Mouse (Mus musculus) skeletal muscle tissue, adult 2 months (tissue): Measurements from ENCODE around the gene Frmpd1.

Experiments used
- DNase-seq: peaks from one replicate; pipeline ENCODE4 v3.0.0-alpha.2; 2012; ENCODE audit warnings: low read depth, low spot score

The Frmpd1 gene

DNA sequence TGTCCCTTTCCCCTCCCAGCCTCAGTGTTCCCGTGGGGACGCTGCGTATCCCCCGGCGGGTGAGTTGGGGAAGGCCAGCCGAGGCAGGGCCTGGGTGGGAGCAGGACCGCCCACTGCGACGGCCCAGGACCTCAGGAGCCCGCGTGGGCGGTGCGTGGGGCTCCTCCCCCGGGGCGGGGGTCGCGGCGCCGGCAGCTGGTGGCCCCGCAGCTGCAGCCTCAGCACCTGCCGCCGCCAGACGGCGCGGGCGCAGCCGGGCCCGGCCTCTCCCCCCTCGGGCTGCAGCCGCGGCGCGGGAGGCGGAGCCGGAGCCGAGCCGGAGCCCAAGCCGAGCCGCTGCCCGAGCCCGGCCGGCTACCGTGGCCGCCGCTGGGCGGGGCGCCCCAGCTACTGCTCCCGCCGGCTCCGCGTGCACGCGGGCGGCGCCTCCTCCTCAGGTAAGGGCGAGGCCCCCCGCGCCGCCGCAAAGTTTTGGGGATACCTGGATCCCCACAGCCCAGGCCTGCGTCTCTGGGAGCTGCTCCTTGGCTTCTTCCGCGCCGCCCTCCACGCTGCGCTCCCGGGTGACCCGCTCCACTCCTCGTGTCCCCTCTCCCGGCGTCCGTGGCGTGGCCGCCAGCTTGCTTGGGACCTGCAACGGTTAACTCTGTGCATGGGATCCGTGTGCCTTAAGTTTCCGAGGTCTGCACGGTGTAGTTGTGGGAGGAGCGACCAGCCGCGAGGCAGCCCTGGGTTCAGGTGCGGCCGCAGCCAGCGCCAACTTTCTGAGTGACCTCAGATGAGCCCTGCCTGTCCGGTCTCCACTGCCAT is at the start of gene Frmpd1:
Gene Frmpd1, plus strand, starts transcription at position 355 of the 810 bp plus-strand sequence.
- peak; percentile 13 for DNase-seq

DNA sequence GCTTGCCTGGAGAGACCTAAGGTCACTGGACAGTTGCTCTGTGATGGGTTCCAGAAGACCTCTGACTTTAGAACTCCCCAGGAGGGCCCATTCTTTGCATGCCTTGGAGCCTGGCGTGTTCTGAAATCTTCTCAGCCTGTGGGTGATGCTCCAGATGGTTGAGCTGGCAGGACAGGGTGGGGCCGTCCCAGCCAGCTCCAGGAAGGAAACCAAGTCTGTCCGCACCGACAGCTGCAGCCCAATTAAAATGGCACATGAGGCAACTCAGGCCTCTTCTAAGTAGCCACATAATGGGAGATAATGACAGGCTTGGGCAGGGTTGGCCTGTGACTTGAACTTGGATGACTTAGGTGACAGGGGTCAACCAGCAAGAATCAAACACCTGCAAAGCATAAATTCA is 47.0 kb upstream of the Frmpd1 start:
- DNase-seq, result no peak

DNA sequence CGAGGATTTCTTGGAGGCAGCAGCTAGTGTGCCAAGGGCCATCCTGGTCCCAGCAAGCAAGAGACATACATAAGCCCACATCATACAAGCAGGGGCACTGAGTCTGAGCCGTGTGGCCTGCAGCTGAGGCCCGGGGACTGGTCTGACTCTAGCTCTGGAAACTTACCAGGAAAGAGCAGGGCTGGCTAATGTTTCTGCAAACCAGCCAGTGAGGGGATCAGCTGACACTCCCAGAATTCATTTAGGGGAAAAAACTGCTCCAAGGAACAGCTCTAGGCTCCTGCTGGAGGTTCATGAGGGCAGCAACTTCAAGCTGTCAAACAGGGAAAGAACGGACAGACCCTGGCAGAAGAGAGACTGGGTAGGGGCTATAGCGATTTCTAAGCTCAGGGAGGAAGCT is 42.8 kb upstream of the Frmpd1 start:
- peak; percentile 36 for DNase-seq

DNA sequence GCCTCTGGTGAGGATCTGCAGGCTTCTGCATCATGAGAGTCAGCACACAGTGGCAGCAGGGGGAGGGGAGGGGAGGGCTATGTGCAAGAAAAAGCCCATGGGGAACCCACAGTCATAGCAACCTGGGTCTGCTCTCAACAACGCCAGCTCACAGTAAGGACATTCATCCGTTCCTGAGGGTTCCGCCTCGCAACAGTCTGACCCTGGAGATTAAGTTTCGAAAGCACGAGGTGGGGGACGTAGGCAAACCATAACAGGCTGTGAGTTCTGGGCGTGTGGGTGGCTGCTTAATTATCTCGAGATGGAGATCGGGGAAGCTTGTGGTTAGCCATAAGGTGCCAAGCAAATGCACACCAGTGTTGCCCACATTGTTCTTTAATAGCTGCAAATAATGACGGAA is 42.3 kb upstream of the Frmpd1 start:
- DNase-seq, result peak; percentile 4

DNA sequence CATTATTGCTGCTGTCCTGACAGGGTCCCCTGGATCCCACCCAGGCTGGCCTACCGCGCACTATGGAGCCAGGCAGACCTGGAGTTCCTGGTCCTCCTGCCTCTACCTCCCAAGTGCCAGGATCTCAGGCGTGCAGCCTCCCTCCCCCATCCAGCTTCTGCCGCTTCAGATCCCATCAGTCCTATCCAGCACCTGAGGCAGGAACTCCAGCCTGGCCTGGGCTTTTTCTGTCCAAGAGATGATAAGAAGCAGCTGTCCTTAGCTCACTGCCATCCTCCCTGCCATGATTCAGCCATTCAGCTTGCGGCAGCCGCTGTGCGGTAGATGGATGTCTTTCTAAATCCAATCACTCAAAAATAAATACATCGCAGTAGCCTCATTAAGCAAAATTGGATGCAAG is 41.7 kb upstream of the Frmpd1 start:
- DNase-seq, result no peak

DNA sequence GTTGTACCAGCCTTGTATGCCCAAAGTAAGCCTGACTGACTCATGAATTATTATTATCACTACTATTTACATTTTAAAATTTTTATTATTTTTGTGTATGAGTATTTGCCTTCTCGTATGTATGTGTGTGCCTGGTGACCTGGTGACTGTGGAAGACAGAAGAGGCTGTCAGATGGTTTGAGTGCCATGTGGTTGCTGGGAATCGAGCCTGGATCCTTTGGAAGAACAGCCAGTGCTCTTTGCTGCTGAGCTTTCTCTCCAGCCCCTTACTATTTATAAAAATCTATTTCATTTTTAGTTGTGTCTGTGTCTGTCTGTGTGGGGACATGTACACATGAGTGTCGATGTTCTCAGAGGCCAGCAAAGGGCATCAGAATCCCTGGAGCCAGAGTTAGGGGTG is 28.2 kb upstream of the Frmpd1 start:
- no peak for DNase-seq

DNA sequence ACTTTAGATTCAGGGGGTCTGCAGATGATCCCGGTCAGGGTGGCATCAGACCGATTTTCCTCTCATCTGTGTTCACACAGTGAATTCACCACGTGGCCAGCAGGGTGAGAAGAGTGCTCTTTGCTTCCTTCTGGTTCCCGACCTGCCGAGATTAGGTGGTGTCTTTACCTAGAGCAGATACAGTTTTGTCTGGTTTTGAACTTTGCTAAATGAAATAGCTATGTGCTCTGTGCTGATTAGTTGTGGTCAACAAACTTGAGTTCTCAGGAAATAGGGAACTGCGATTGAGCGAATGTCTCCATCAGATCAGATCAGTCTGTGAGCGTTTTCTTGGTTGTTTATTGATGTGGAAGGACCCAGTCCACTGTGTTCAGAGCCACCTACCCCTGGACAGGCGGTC is 26.1 kb upstream of the Frmpd1 start:
- no peak for DNase-seq

DNA sequence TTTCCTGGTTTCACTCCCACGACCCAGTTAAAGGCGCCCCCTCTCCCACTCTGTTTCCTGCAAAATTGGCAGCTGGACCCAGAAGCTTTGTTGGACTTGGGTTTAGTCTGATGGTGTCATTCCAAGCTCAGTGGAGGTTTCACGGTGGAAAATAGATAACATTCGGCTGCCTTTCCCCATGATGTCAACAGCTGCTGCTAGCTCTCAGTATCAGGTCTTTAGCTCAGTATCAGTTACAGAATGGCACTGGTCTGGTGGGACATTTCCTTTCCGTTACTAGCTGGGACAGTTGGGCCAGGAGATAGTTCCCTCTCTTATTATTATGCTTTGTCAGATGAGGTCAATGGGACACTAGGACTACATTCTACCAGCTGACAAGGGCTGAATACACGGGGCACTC is 23.9 kb upstream of the Frmpd1 start:
- no peak for DNase-seq

DNA sequence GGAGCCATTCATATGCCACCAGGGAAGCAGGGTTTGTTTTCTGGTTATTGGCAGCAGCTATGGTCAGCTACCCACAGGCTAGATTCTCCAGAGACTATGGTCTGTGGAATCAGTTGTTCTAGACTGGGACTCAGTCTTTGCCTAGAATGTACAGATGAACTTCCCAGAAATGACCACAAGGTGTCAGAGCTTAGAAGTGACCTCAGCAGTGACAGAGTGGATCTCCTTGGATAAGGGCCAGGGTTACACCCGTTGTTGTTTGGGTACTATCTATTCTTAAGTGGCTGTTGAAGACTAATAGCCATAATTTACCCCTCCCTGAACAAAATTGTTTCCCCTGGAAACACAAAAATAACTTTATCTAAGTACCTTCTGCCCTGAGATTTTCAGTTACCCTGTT is 21.0 kb upstream of the Frmpd1 start:
- DNase-seq, result peak; percentile 17

DNA sequence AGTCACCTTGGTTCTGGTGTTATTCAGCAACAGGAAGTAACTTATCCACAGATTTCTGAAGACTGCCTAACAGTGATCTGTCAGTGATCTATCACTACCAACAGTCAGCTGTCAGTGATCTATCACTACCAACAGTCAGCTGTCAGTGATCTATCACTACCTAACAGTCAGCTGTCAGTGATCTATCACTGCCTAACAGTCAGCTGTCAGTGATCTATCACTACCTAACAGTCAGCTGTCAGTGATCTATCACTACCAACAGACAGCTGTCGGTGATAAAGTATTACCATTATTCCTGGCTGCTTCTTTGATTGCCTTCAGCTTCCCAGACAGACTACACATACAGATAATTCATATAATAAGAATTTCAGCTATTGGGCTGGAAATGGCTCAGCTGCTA is 19.2 kb upstream of the Frmpd1 start:
- no peak for DNase-seq

DNA sequence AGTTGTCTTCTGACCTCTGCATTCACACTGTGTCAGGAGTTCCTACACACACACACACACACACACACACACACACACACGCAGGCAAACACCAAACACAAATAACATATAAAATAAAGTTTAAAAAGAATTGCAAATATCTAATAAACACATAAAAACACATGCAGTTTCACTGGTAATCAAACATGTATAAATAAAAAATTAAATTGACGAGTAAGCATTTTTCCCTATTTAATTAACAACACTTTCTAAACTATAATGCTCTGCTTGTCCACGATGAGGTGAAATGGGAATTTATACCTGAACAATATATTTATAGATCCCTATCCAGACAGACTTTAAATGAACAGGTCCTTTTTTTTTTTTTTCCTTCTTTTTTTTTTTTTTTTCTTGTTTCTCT is 18.7 kb upstream of the Frmpd1 start:
- no peak for DNase-seq

DNA sequence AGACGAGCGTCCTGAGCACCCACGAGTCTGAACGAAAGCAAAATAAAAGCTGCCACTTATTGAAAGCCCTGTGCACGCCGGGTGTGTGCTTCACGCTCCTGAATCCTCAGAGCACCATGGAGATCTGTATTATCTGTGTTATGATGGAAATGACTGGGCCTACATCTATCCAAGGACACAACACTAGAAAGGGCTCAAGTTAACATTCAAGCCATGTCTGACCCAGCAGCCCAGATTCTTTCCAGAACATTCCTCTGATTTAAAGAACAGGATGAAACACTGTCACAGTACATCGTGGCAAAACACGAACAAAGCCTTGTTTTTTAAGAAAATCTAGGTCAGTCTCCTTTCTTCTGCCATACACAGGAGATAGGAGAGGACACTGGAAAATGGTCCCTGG is 13.3 kb upstream of the Frmpd1 start:
- no peak for DNase-seq

DNA sequence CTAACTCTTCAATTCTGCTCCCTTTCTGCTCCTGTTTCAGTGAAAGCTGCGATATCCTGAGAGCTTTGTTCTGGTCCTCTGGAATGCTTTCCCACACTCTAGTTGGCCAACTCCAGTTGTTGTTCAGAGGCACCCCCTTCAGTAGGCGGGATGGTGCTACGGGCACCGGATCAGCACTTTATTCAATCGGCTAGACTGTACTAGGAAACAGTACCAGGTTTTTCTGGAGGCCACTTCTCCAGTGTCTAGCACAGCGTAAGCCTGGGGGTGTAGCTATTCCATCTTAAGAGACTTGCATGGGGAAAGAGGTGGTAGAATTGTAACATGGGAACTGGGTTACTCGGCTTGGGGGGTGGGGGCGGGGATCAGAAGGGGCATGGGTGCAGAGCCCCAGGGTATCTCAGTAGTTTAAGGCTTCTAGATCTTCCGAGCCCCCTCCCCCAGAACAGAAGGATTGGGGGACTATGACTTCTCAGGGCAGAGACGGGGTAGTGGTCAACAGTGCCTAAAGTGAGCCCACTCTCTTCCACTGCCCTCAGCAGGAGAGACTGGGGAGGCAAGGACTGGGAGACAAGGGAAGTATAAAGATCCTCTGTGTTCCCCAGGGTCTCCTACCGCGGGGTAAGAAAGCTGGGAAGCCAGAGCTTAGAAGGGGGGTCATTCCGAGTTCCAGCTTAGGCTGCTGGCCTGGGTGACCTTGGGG is 706 bp upstream of the Frmpd1 start:
- no peak for DNase-seq

DNA sequence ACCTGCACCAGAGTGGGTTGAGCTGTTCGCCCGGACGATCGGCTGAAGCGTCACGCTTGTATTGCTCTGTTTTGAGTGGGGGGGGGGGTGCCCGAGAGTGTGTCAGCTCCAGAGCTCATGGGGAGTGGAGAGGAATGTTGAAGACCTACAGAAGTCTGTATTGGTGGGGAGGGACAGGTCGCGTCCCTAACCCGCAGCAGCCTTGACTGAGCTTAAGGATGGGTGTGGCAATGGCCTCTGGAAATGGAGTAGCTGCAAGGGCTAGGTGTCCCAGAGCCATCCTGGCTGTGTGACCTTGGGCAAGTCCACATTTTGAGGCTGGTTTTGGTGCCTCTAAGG is 625 bp downstream of the Frmpd1 start:
- no peak for DNase-seq

DNA sequence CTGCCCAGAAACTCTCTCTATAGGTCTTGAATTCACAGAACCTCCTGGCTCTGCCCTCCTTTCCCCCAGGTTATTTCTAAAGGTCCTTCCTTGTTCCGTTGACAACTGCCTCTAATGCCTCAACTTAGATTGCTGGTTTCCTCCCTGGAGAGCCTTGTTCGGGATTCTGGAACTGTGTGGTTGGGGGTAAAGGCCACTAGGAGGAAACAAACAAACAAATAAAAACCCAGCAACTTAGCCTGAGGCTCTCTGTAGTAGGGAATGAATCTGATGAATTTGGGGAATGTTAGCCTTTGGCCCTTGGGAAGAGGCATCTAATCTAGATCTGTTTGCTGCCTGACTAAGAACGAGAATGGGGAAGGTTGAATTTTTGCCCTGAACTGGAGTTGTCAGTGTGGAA is 13.6 kb downstream of the Frmpd1 start:
- DNase-seq, result no peak

DNA sequence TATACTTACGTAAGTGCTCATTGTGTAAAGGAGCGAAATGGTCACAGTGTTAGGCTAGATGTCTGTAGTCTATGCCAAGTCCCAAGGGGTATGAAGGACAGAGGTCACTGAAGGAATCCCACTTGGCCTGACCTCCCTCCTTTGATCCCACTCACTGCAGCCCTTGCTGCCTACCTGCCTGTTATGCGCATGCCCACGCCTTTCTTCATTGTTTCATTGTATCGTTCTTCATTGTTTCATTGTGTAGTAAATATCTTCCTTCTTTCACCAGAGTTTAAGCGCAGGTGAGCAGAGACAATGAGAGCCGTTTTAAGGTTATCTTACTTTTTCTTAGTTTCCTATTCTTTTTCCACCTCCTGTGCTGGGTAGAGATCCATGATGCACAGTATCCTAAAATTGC is 18.6 kb downstream of the Frmpd1 start:
- DNase-seq, result no peak

DNA sequence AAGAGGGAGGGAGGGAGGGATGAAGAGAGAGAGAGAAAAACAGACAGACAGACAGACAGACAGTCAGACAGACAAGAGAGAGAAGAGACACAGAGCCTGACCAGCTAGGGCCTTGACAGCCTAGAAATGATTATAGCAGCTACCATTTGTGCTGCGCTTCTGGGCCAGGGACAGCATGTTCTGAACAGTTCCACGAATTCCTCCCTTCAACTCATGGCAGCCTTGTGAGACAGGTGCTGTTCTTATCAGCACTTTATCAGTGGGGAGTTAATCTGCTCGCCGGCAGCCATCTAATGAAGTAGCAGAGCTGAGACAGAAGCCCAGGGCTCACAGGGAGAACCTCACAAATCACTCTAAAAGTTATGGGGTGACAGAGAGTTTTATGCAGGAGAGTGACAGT is 22.8 kb downstream of the Frmpd1 start:
- DNase-seq, result peak; percentile 5

DNA sequence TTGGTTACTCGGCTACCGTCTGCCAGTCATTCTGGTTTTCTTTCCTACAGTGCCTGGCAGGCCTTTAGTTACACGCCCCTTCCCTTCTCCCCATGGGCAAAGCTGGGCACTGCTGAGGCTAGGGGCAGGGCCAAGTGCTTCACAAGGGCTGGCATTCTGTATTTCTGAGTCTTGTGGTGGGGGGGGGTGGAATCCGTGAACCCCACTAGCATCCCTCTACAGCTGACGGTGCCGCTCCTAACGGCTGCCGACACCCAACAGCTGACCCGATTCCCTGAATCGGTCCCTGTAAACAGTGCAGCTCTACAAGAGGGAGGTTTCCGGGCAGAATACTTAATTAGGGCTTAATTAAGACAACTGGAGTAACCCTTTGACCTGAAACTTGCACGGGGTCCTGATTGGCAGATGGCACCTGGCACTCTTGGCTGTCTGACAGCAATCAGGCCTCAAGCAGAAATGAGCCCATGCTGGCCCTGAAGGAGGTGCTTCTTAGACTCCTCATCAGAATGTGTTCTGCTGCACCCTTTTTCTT is 24.2 kb downstream of the Frmpd1 start:
- no peak for DNase-seq

DNA sequence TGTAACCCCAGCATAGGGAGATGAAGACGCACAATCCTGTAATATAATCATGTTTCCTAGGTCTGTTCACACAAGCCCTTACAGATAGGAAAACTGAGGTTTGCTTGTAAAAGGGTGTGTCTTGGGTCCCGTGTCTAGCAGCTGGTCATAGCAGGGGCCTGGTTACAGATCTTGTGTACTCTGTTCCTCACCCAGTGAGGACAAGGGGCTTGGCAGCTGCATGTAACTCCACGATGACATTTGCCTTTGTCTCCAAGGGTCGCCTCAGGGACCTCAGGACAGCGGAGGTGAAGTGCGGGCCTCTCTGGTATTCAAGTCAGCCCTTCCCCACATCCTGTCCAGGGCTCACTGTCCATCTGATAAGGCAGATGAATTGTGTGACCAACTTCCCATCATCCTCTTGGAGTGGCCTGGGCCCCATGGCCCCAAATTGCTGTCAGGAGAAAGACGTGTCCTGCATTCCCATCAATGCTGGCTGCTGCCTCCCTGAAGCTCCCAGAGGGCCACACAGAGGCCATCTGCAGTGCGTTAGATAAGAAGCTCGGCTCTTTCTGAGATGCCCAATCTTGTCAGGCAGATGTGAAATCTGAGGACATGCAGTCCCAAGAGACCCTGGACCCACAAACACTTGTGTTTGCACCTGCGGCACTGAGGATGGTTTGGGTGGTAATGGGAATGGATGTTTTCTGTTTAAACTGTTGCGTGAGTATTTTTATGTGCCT is 27.8 kb downstream of the Frmpd1 start:
- DNase-seq, result no peak

DNA sequence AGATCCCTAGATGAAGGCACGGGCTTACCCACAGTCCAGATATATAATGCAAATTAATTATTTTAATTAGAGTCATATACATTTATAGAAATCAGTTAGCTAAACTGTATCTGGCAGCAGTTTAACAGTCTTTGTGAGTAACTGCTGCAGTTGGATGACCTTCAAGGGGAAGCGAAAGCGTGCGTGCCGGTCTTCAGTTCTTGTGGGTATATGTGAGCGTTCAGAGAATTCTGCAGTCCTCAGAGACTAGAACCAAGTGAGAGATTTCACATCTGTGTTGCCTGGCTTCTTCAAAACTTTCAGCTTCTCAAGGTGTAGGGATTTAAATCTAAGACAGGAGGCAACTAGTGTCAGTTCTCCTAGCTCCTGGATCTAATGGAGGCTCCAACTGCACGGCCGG is 35.3 kb downstream of the Frmpd1 start:
- no peak for DNase-seq

DNA sequence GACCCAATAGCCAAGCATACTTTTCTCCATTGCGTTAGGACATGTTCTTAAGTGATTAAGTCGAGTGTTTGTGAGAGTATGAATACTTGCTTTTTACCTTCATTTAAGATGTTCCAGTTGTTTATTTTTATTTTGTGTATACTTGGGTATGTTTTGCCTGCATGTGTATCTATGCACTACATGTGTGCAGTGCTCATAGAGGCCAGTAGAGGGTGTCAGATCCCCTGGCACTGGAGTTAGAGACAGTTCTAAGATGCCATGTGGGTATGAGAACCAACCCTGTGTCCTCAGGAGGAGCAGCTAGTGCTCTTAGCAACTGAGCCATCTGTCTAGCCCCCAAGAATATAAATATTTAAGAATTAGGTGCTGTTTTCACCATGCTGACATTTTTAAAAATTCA is 37.7 kb downstream of the Frmpd1 start:
- DNase-seq, result no peak

DNA sequence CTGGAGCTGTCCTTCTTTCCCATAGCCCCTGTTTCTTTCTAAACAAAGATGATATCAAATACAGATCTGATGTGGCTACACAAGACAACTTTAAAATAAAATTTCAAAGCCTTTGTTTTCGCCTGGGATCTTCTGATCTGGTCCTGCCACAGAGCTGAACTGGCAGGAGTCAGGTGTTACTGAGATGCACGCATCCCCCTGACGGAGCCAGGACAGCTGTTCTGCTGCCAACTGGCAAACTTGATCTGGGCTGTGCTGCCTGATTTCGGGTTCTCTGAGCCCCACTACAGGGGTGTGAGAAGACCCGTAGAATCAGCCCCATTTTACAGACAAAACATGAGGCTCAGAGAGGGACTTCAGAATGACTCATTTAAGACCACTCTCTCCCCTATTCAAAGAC is 45.6 kb downstream of the Frmpd1 start:
- no peak for DNase-seq

DNA sequence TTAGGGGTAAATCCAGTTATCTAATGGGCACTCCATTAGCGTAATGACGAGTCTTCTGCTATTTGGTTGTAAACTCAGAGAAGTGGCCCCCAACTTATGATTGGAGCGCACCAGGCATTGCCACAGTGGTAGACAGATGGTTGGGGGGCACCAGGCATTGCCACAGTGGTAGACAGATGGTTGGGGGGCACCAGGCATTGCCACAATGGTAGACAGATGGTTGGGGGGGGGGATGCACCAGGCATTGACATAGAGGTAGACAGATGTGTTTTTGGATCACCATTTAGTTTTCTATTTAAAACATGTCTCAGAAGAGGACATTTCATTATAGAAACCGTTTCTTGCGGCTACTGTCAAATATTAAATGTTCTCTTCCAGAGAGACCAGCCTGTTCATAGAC is 53.6 kb downstream of the Frmpd1 start:
- DNase-seq, result no peak
